Mouse (Mus musculus) bone marrow, adult 2 months (tissue): Measurements from ENCODE around the gene Gla.

ENCODE experiments used
- CTCF ChIP-seq: fragments of 200-500 bp; IDR thresholded peaks from 2 replicates; pipeline ENCODE4 v1.5.1; 2011; ENCODE audit warnings: low read length, control low read depth; ENCODE audit not compliant: control insufficient read depth, insufficient read depth
- POLR2A ChIP-seq: fragments of 200-500 bp; IDR thresholded peaks from 2 replicates; pipeline ENCODE4 v1.6.1; 2011; ENCODE audit warnings: low read depth, mild to moderate bottlenecking, control low read depth, low read length, borderline replicate concordance; ENCODE audit not compliant: control insufficient read depth

GRCm38 (mm10) chrX:134589836-134590235, 11.1 kb downstream of the Gla start:
- TF ChIP-seq POLR2A (no peak), CTCF (no peak)
